Mouse (Mus musculus): ENCODE results near the gene Fkbpl. TPM values are rescaled to one million over a fixed set of nuclear protein-coding genes. Genes with fewer than 3 reads are reported as not detected.
A peak's percentile ranks its signal among the peaks of the same experiment; 100 is the strongest.

Fkbpl gene
- polyA plus RNA-seq, 1 experiment from 2014 or later: 14.5 TPM

- TF ChIP-seq EP300 (IDR thresholded peaks at IDR 0.05) (no peak), CTCF (IDR thresholded peaks at IDR 0.05) (no peak)
- Histone ChIP-seq H3K9me3 (ENCODE audit: low read length) (no peaks in the 10 kb centered on the region), H3K4me1 (ENCODE audit: insufficient read depth, low read depth, low read length) (peaks cover 5% of the 10 kb centered on the region), H3K4me3 (ENCODE audit: low read depth, low read length) (no peak overlapping the region), H3K27me3 (replicated peaks; ENCODE audit: insufficient read depth, low read length) (0 out of 2 replicates have a peak, but pooled peaks cover under 1% of the 10 kb centered on the region), H3K27ac (ENCODE audit: low read length) (peak overlapping the region; percentile 81), H3K4me2 (replicated peaks; ENCODE audit: low read depth, low read length) (no peak overlapping the region), H3K9ac (replicated peaks; ENCODE audit: low read depth) (no peak overlapping the region), H3K36me3 (ENCODE audit: insufficient read depth, low read length) (0 out of 2 replicates have a peak, but pooled peaks cover 7% of the 10 kb centered on the region)
- no peak for DNase-seq (ENCODE audit: low spot score)
- ATAC-seq: no peak
- 89% methylated on average over 13 of the region's 13 CpGs for WGBS
Measured at GRCm38 (mm10) chr17:34654392-34654791, 9.8 kb downstream of the Fkbpl start.

DNA sequence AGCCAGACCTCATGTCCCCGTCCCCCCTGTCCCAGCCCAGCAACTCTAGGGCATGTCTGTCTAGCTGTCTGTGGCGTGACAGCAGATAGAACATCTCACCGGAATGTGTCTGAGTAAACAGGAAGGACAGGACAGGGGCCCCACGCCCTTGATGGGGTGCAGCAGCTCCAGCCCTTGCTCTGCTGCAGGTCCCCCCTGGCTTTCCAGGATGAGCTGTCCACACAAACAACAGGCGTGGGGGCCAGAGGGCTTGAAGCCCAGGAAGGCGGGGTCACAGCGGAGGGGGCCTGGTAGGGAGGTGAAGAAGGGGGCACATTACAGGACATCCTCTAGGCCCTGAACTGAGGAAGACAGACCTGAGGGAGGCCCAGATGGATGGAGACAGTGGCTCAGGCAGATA lies 10.6 kb downstream of the Fkbpl start:
- TF ChIP-seq CTCF (IDR thresholded peaks at IDR 0.05) (no peak), EP300 (IDR thresholded peaks at IDR 0.05) (peak; percentile 80; the same call in 1 of the 2 replicates)
- Histone ChIP-seq H3K4me3 (ENCODE audit: low read depth, low read length) (no peak overlapping the region), H3K36me3 (ENCODE audit: insufficient read depth, low read length) (0 out of 2 replicates have a peak, but pooled peaks cover 7% of the 10 kb centered on the region), H3K27me3 (replicated peaks; ENCODE audit: insufficient read depth, low read length) (0 out of 2 replicates have a peak, but pooled peaks cover 3% of the 10 kb centered on the region), H3K27ac (ENCODE audit: low read length) (peak overlapping the region; percentile 81), H3K4me2 (replicated peaks; ENCODE audit: low read depth, low read length) (no peak overlapping the region), H3K4me1 (ENCODE audit: insufficient read depth, low read depth, low read length) (peaks cover 5% of the 10 kb centered on the region), H3K9me3 (ENCODE audit: low read length) (no peaks in the 10 kb centered on the region), H3K9ac (replicated peaks; ENCODE audit: low read depth) (0 out of 2 replicates have a peak overlapping the region, but pooled peaks have one; percentile 8)
- 31% methylated on average over 7 of the region's 7 CpGs for WGBS
- ATAC-seq (peak; percentile 68), DNase-seq (ENCODE audit: low spot score) (peak; percentile 75)

DNA sequence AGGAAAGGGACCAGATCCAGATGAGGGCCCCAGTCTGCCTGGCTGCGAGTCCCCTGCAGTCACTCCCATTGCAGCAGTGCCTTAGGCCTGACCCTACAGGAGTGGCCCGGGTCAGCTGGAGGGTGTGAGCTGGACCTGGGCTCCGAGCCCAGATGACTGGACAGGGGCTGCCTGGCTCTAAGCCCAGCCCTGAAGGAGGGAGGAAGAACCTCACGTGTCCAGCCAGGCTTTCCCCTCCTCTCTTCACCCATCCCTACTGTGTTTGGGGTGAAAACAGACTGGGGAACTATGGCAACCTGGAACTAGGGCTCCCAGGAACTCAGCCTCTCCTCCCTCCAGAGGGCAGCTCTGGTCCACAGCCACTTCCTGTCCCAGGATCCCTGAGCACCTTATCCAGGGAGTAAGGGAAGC lies 11.0 kb downstream of the Fkbpl start:
- Histone ChIP-seq H3K27me3 (replicated peaks; ENCODE audit: insufficient read depth, low read length) (peaks cover 3% of the 10 kb centered on the region; the same call in 1 of the 2 replicates), H3K4me2 (replicated peaks; ENCODE audit: low read depth, low read length) (no peak overlapping the region), H3K4me1 (ENCODE audit: insufficient read depth, low read depth, low read length) (peaks cover 8% of the 10 kb centered on the region), H3K9me3 (ENCODE audit: low read length) (no peaks in the 10 kb centered on the region), H3K27ac (ENCODE audit: low read length) (peak overlapping the region; percentile 81), H3K4me3 (ENCODE audit: low read depth, low read length) (no peak overlapping the region), H3K36me3 (ENCODE audit: insufficient read depth, low read length) (0 out of 2 replicates have a peak, but pooled peaks cover 7% of the 10 kb centered on the region), H3K9ac (replicated peaks; ENCODE audit: low read depth) (0 out of 2 replicates have a peak overlapping the region, but pooled peaks have one; percentile 8)
- DNase-seq (ENCODE audit: low spot score) (peak; percentile 96), ATAC-seq (peak; percentile 91)
- peak; percentile 66 for TF ChIP-seq CTCF (IDR thresholded peaks at IDR 0.05)
- TF ChIP-seq EP300 (IDR thresholded peaks at IDR 0.05): peak; percentile 69
- WGBS: 24% methylated on average over 4 of the region's 4 CpGs

GRCm38 (mm10) chr17:34656666-34657065 lies 12.1 kb downstream of the Fkbpl start:
- no peak overlapping the region for H3K4me2 ChIP-seq (replicated peaks; ENCODE audit: low read depth, low read length)
- no peak for DNase-seq (ENCODE audit: low spot score)

GRCm38 (mm10) chr17:34657271-34657670 lies 12.7 kb downstream of the Fkbpl start:
- no peak for ATAC-seq
- Histone ChIP-seq H3K4me3 (ENCODE audit: low read depth, low read length) (no peak overlapping the region), H3K4me2 (replicated peaks; ENCODE audit: low read depth, low read length) (no peak overlapping the region), H3K9ac (replicated peaks; ENCODE audit: low read depth) (no peak overlapping the region), H3K9me3 (ENCODE audit: low read length) (no peaks in the 10 kb centered on the region), H3K4me1 (ENCODE audit: insufficient read depth, low read depth, low read length) (peaks cover 17% of the 10 kb centered on the region), H3K27ac (ENCODE audit: low read length) (no peak overlapping the region), H3K36me3 (ENCODE audit: insufficient read depth, low read length) (0 out of 2 replicates have a peak, but pooled peaks cover 7% of the 10 kb centered on the region), H3K27me3 (replicated peaks; ENCODE audit: insufficient read depth, low read length) (peaks cover 7% of the 10 kb centered on the region; the same call in 1 of the 2 replicates)
- no peak for DNase-seq (ENCODE audit: low spot score)
- WGBS: 30% methylated on average over 2 of the region's 2 CpGs
- TF ChIP-seq EP300 (IDR thresholded peaks at IDR 0.05): no peak
- TF ChIP-seq CTCF (IDR thresholded peaks at IDR 0.05): no peak

More at GRCm38 (mm10) chr17:34656666-34657065, 12.1 kb downstream of the Fkbpl start:
- no peak for TF ChIP-seq EP300 (IDR thresholded peaks at IDR 0.05)
- TF ChIP-seq CTCF (IDR thresholded peaks at IDR 0.05): no peak
- H3K27me3 ChIP-seq (replicated peaks; ENCODE audit: insufficient read depth, low read length): peaks cover 7% of the 10 kb centered on the region; the same call in 1 of the 2 replicates
- WGBS: 55% methylated on average over 8 of the region's 8 CpGs
- H3K9me3 ChIP-seq (ENCODE audit: low read length): no peaks in the 10 kb centered on the region
- H3K4me3 ChIP-seq (ENCODE audit: low read depth, low read length): no peak overlapping the region
- H3K36me3 ChIP-seq (ENCODE audit: insufficient read depth, low read length): 0 out of 2 replicates have a peak, but pooled peaks cover 7% of the 10 kb centered on the region
- no peak overlapping the region for H3K9ac ChIP-seq (replicated peaks; ENCODE audit: low read depth)
- H3K4me1 ChIP-seq (ENCODE audit: insufficient read depth, low read depth, low read length): peaks cover 17% of the 10 kb centered on the region
- H3K27ac ChIP-seq (ENCODE audit: low read length): no peak overlapping the region
- ATAC-seq: no peak

GRCm38 (mm10) chr17:34658145-34658544 lies 13.6 kb downstream of the Fkbpl start:
- H3K4me1 ChIP-seq (ENCODE audit: insufficient read depth, low read depth, low read length): peaks cover 17% of the 10 kb centered on the region
- no peaks in the 10 kb centered on the region for H3K9me3 ChIP-seq (ENCODE audit: low read length)
- DNase-seq (ENCODE audit: low spot score) (no peak), ATAC-seq (no peak)
- H3K4me3 ChIP-seq (ENCODE audit: low read depth, low read length): no peak overlapping the region
- TF ChIP-seq EP300 (IDR thresholded peaks at IDR 0.05) (no peak), CTCF (IDR thresholded peaks at IDR 0.05) (no peak)
- no peak overlapping the region for H3K9ac ChIP-seq (replicated peaks; ENCODE audit: low read depth)
- H3K36me3 ChIP-seq (ENCODE audit: insufficient read depth, low read length): no peaks in the 10 kb centered on the region
- no peak overlapping the region for H3K27ac ChIP-seq (ENCODE audit: low read length)
- peaks cover 7% of the 10 kb centered on the region; the same call in 1 of the 2 replicates for H3K27me3 ChIP-seq (replicated peaks; ENCODE audit: insufficient read depth, low read length)
- 72% methylated on average over 2 of the region's 2 CpGs for WGBS
- H3K4me2 ChIP-seq (replicated peaks; ENCODE audit: low read depth, low read length): no peak overlapping the region

Data from lung, postnatal 0 days (tissue).